Comparison of ENCODE assay signal across 29 mouse cellular contexts in the genomic region with DNA sequence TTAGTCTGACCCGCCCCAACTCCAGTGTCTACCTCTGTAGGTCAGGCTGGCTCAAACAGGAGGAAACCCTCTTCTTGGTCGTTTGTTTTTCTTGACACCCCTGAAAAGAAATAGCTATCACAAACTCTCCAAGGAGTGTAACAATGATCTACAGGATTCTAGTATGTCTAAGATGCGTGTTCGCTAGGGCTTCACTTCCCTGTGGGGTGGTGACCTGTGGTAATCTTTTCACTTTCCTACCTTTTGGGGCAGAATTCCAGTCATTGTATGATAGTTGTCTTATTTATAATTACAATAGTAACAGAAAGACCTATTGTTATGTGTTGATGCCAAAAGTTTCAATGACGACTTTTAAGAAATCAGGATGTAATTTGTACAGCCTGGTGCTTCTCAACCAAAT. TPM values are rescaled to one million over a fixed set of nuclear protein-coding genes. Genes with fewer than 3 reads are reported as not detected.
DNase-seq lines count a peak whose midpoint lies in the region; ATAC-seq and TF ChIP-seq lines count a peak whose summit lies in the region.
"Had no signal": no experiment of that assay in that cellular context is flagged by ENCODE, and none has a peak within 500 bp of the region (broad histone marks: within the 10 kb centered on the region; RNA-seq: fewer than 3 reads in every experiment).

No protein-coding gene starts in this region.

- H3K4me2 ChIP-seq in intestine, embryonic 14.5 days (ENCODE audit: low read length), result no peak overlapping the region
- no peak overlapping the region for H3K4me2 ChIP-seq in intestine, embryonic 15.5 days (replicated peaks)
- H3K4me2 ChIP-seq: forebrain, embryonic 13.5 days; heart, embryonic 12.5 days; heart, embryonic 15.5 days; hindbrain, embryonic 14.5 days had no signal

- no peaks in the 10 kb centered on the region for H3K9me3 ChIP-seq in intestine, embryonic 14.5 days (ENCODE audit: control insufficient read depth, low read length)
- no peaks in the 10 kb centered on the region for H3K9me3 ChIP-seq in intestine, embryonic 15.5 days
- H3K9me3 ChIP-seq: forebrain, embryonic 10.5 days; forebrain, embryonic 13.5 days; G1E; heart, embryonic 12.5 days; heart, embryonic 15.5 days had no signal

- no peak overlapping the region for H3K4me3 ChIP-seq in gastrocnemius, adult 2 months
- no peak overlapping the region for H3K4me3 ChIP-seq in intestine, embryonic 14.5 days (ENCODE audit: low read depth, low read length)
- H3K4me3 ChIP-seq in intestine, embryonic 15.5 days (replicated peaks), result no peak overlapping the region
- H3K4me3 ChIP-seq: forebrain, embryonic 10.5 days; forebrain, embryonic 13.5 days; heart, adult 2 months; heart, embryonic 12.5 days; heart, embryonic 15.5 days had no signal

- H3K4me1 ChIP-seq in intestine, embryonic 14.5 days (replicated peaks; ENCODE audit: control insufficient read depth, insufficient read depth, low read length), result peaks cover 10% of the 10 kb centered on the region; the same call in 1 of the 2 replicates
- peaks cover 3% of the 10 kb centered on the region; the same call in 1 of the 2 replicates for H3K4me1 ChIP-seq in intestine, embryonic 15.5 days (replicated peaks)

- no peak overlapping the region for H3K9ac ChIP-seq in intestine, embryonic 14.5 days (ENCODE audit: low read length)
- H3K9ac ChIP-seq in intestine, embryonic 15.5 days, result no peak overlapping the region
- H3K9ac ChIP-seq: forebrain, embryonic 13.5 days; heart, embryonic 12.5 days; heart, embryonic 15.5 days; hindbrain, embryonic 14.5 days had no signal

- H3K27ac ChIP-seq in gastrocnemius, adult 2 months, result 0 out of 2 replicates have a peak overlapping the region, but pooled peaks have one; percentile 62
- no peak overlapping the region for H3K27ac ChIP-seq in intestine, embryonic 14.5 days (ENCODE audit: low read depth)
- H3K27ac ChIP-seq in intestine, embryonic 15.5 days, result no peak overlapping the region
- H3K27ac ChIP-seq: forebrain, embryonic 10.5 days; forebrain, embryonic 13.5 days; heart, adult 2 months; heart, embryonic 15.5 days; hindbrain, embryonic 14.5 days; hindbrain, postnatal 0 days had no signal

- no peak for DNase-seq in gastrocnemius, adult 2 months
- no peak for DNase-seq in gastrocnemius, adult 18-20 months (ENCODE audit: low spot score)
- DNase-seq in intestine, embryonic 14.5 days (ENCODE audit: low spot score), result peak; percentile 21
- DNase-seq in ES-CJ7 (ENCODE audit: low read depth, low spot score), result peak; percentile 40
- DNase-seq in right cerebral cortex, postnatal 25 days, result no peak
- DNase-seq: adrenal gland, postnatal 10 days; adrenal gland, postnatal 36 days; cerebellum, adult 18-20 months; cerebellum, adult 9-10 months; cerebellum, postnatal 14 days; gastrocnemius, postnatal 25 days; heart, postnatal 10 days; heart, postnatal 4 days; kidney, adult 11 months had no signal

- ATAC-seq in intestine, embryonic 14.5 days (replicated peaks; ENCODE audit: low FRiP score, low TSS enrichment, low read depth), result no peak
- no peak for ATAC-seq in intestine, embryonic 15.5 days
- ATAC-seq: forebrain, embryonic 13.5 days; forebrain, embryonic 16.5 days; hindbrain, postnatal 0 days; inflammation-experienced regulatory T-cells, adult 6 months had no signal

- H3K27me3 ChIP-seq in intestine, embryonic 14.5 days (replicated peaks; ENCODE audit: control insufficient read depth, insufficient read depth, low read length), result no peaks in the 10 kb centered on the region
- no peaks in the 10 kb centered on the region for H3K27me3 ChIP-seq in intestine, embryonic 15.5 days (replicated peaks)
- H3K27me3 ChIP-seq: heart, embryonic 12.5 days; heart, embryonic 15.5 days had no signal

- no peaks in the 10 kb centered on the region for H3K36me3 ChIP-seq in intestine, embryonic 14.5 days (ENCODE audit: control insufficient read depth, insufficient read depth, low read length)
- H3K36me3 ChIP-seq in intestine, embryonic 15.5 days, result no peaks in the 10 kb centered on the region
- H3K36me3 ChIP-seq: forebrain, embryonic 10.5 days; G1E; heart, embryonic 12.5 days; heart, embryonic 15.5 days had no signal

- WGBS in intestine, embryonic 14.5 days, result 82% methylated on average over 5 of the region's 5 CpGs
- 79% methylated on average over 5 of the region's 5 CpGs for WGBS in intestine, embryonic 15.5 days

- intact Hi-C loops in gastrocnemius, adult 2 months (cut with DNase I), result loop anchor here (5.0 kb wide), 1 partner anchor 74 kb away; no protein-coding TSS in a partner anchor

- no peak for TF ChIP-seq CTCF in gastrocnemius, adult 2 months (IDR thresholded peaks at IDR 0.05)

RNA-seq across cellular contexts. Expression of a gene that starts 1.8 kb away (rescaled TPM):
- 1 to 10 TPM; 4.6 to 6.1 TPM for total RNA-seq in gastrocnemius, adult 2 months (2021)
- 1 to 10 TPM; 4.4 to 5.4 TPM for total RNA-seq in gastrocnemius, adult 18-20 months (2021)
- 7.9 and 8.2 TPM in 2 replicates for polyA plus RNA-seq in intestine, embryonic 14.5 days (2014; fragmentation: Nextera tagmentation; extraction: Ambion mirVana)
- polyA plus RNA-seq in intestine, embryonic 15.5 days (2015; fragmentation: Nextera tagmentation; extraction: Ambion mirVana), result 14.9 and 17.0 TPM in 2 replicates
- polyA plus RNA-seq: G1E had no signal

RNA-seq across cellular contexts. Expression of a gene that starts 40.6 kb away (rescaled TPM):
- total RNA-seq in gastrocnemius, adult 2 months (2021), result not detected
- not detected for total RNA-seq in gastrocnemius, adult 18-20 months (2021)
- not detected in 2 replicates for polyA plus RNA-seq in intestine, embryonic 14.5 days (2014; fragmentation: Nextera tagmentation; extraction: Ambion mirVana)
- not detected in 2 replicates for polyA plus RNA-seq in intestine, embryonic 15.5 days (2015; fragmentation: Nextera tagmentation; extraction: Ambion mirVana)
- total RNA-seq: adrenal gland, adult 18-20 months; adrenal gland, postnatal 10 days; adrenal gland, postnatal 36 days; G1E; gastrocnemius, adult 8-10 months; gastrocnemius, postnatal 25 days; heart, adult 2 months; heart, postnatal 10 days; heart, postnatal 4 days had no signal
- polyA plus RNA-seq: embryonic facial prominence, embryonic 11.5 days; forebrain, embryonic 10.5 days; forebrain, embryonic 13.5 days; forebrain, embryonic 16.5 days; G1E; heart, embryonic 12.5 days; heart, embryonic 15.5 days; hindbrain, embryonic 11.5 days; hindbrain, embryonic 14.5 days; inflammation-experienced regulatory T-cells, adult 6 months had no signal

Comparison
In these comparisons a context has a peak if more than half of its experiments do, and no peak if none do; other contexts are left out.
1. DNase-seq: peak in intestine, embryonic 14.5 days (single experiment) and ES-CJ7 (single experiment); none in gastrocnemius, adult 2 months (single experiment), gastrocnemius, adult 18-20 months (single experiment) and right cerebral cortex, postnatal 25 days (single experiment).